Mouse (Mus musculus) neural tube, embryonic 11.5 days (tissue): ENCODE data around the gene Rps11. TPM values are rescaled to one million over a fixed set of nuclear protein-coding genes. Genes with fewer than 3 reads are reported as not detected.

Experiments used
- ATAC-seq: fragments of 200-750 bp; cut with Nextera tagmentation; 2 replicates; pipeline ENCODE4 v1.8.0; 2017; ENCODE audit warnings: moderate number of reproducible peaks, mild to moderate bottlenecking, moderate TSS enrichment, moderate library complexity; ENCODE audit not compliant: insufficient read depth, low FRiP score, low TSS enrichment
- DNase-seq: peaks from one replicate; pipeline ENCODE4 v3.0.0-alpha.2; 2015; ENCODE audit warnings: low spot score
- H3K27ac ChIP-seq: fragments of 300-500 bp; sonication (generic); 2 replicates; pipeline ENCODE4 v1.5.1; 2014; ENCODE audit warnings: low read depth, mild to moderate bottlenecking, low read length
- H3K27me3 ChIP-seq: fragments of 300-500 bp; sonication (generic); 2 replicates; pipeline ENCODE4 v1.6.1; 2014; ENCODE audit warnings: mild to moderate bottlenecking, low read length, mixed read lengths; ENCODE audit not compliant: control insufficient read depth, insufficient read depth
- H3K36me3 ChIP-seq: fragments of 300-500 bp; sonication (generic); 2 replicates; pipeline ENCODE4 v1.6.1; 2014; ENCODE audit warnings: mild to moderate bottlenecking, low read length, moderate library complexity, mixed read lengths; ENCODE audit not compliant: control insufficient read depth, insufficient read depth
- H3K4me1 ChIP-seq: fragments of 300-500 bp; sonication (generic); 2 replicates; pipeline ENCODE4 v1.6.1; 2014; ENCODE audit warnings: low read length, mixed read lengths; ENCODE audit not compliant: control insufficient read depth, insufficient read depth
- H3K4me2 ChIP-seq: fragments of 300-500 bp; sonication (generic); 2 replicates; pipeline ENCODE4 v1.6.1; 2014; ENCODE audit warnings: low read depth, mild to moderate bottlenecking, moderate library complexity
- H3K4me3 ChIP-seq: fragments of 300-500 bp; sonication (generic); 2 replicates; pipeline ENCODE4 v1.5.1; 2014; ENCODE audit warnings: low read depth, low read length
- H3K9ac ChIP-seq: fragments of 300-500 bp; sonication (generic); 2 replicates; pipeline ENCODE4 v1.6.1; 2014; ENCODE audit warnings: mild to moderate bottlenecking, low read length
- H3K9me3 ChIP-seq: fragments of 300-500 bp; sonication (generic); 2 replicates; pipeline ENCODE4 v1.6.1; 2016; ENCODE audit warnings: low read length; ENCODE audit not compliant: control insufficient read depth
- WGBS: fragments of 180-500 bp; shearing (Covaris S2); extraction: QIAGEN DNeasy Blood & Tissue Kit; methylation state at CpG from one replicate; pipeline ENCODE4 v1.1.7; 2014; 5-methylcytosine and 5-hydroxymethylcytosine counted together
- polyA plus RNA-seq: library from polyadenylated mRNA; unstranded; fragments of >200 nt; fragmentation: Nextera tagmentation; extraction: Ambion mirVana; gene quantifications from 2 replicates; pipeline ENCODE4 v1.2.1, GENCODE M21; 2014

The Rps11 gene
- polyA plus RNA-seq, 1 experiment from 2014 or later, result 1,454 TPM

GRCm38 (mm10) chr7:45082401-45083299 lies 41.6 kb downstream of the Rps11 start:
- peak; percentile 41 for DNase-seq
- H3K4me3 ChIP-seq, result no peak overlapping the region
- no peaks in the 10 kb centered on the region for H3K27me3 ChIP-seq
- peak overlapping the region; percentile 14; the same call in 1 of the 2 replicates for H3K27ac ChIP-seq
- no peak for ATAC-seq
- H3K36me3 ChIP-seq, result peaks cover 16% of the 10 kb centered on the region
- H3K4me1 ChIP-seq, result no peaks in the 10 kb centered on the region
- WGBS, result 60% methylated on average over 25 of the region's 25 CpGs
- H3K9ac ChIP-seq, result no peak overlapping the region; the same call in 1 of the 2 replicates
- no peak overlapping the region; the same call in 1 of the 2 replicates for H3K4me2 ChIP-seq
- H3K9me3 ChIP-seq, result no peaks in the 10 kb centered on the region

GRCm38 (mm10) chr7:45081016-45081415 lies 43.2 kb downstream of the Rps11 start:
- Histone ChIP-seq H3K4me3 (no peak overlapping the region), H3K27ac (no peak overlapping the region), H3K4me2 (no peak overlapping the region), H3K36me3 (peaks cover 10% of the 10 kb centered on the region; the same call in 1 of the 2 replicates), H3K27me3 (no peaks in the 10 kb centered on the region), H3K9ac (no peak overlapping the region), H3K9me3 (no peaks in the 10 kb centered on the region), H3K4me1 (no peaks in the 10 kb centered on the region)
- 51% methylated on average over 5 of the region's 5 CpGs for WGBS
- ATAC-seq (no peak), DNase-seq (no peak)

GRCm38 (mm10) chr7:45079856-45080255 lies 44.4 kb downstream of the Rps11 start:
- peaks cover 8% of the 10 kb centered on the region; the same call in 1 of the 2 replicates for H3K36me3 ChIP-seq
- no peak overlapping the region for H3K4me3 ChIP-seq
- H3K9ac ChIP-seq, result no peak overlapping the region
- no peaks in the 10 kb centered on the region for H3K9me3 ChIP-seq
- ATAC-seq (peak; percentile 18; the same call in 1 of the 2 replicates), DNase-seq (peak; percentile 92)
- no peaks in the 10 kb centered on the region for H3K27me3 ChIP-seq
- H3K27ac ChIP-seq, result no peak overlapping the region
- H3K4me1 ChIP-seq, result no peaks in the 10 kb centered on the region
- H3K4me2 ChIP-seq, result no peak overlapping the region
- 2% methylated on average over 10 of the region's 10 CpGs for WGBS

- DNase-seq (peak; percentile 83), ATAC-seq (no peak)
- Histone ChIP-seq H3K27ac (no peak overlapping the region), H3K36me3 (peaks cover 8% of the 10 kb centered on the region; the same call in 1 of the 2 replicates), H3K4me1 (no peaks in the 10 kb centered on the region), H3K9me3 (no peaks in the 10 kb centered on the region), H3K4me2 (no peak overlapping the region), H3K27me3 (no peaks in the 10 kb centered on the region), H3K9ac (no peak overlapping the region), H3K4me3 (no peak overlapping the region)
- 35% methylated on average over 9 of the region's 9 CpGs for WGBS
Measured at GRCm38 (mm10) chr7:45078513-45078912, 45.7 kb downstream of the Rps11 start.

- ATAC-seq, result no peak
- Histone ChIP-seq H3K27ac (no peak overlapping the region), H3K36me3 (peaks cover 5% of the 10 kb centered on the region; the same call in 1 of the 2 replicates), H3K4me2 (no peak overlapping the region), H3K4me1 (no peaks in the 10 kb centered on the region), H3K27me3 (no peaks in the 10 kb centered on the region), H3K4me3 (no peak overlapping the region), H3K9me3 (no peaks in the 10 kb centered on the region), H3K9ac (no peak overlapping the region)
- DNase-seq, result no peak
- WGBS, result 95% methylated on average over 2 of the region's 2 CpGs
Measured at GRCm38 (mm10) chr7:45077829-45078228, 46.4 kb downstream of the Rps11 start.

GRCm38 (mm10) chr7:45077322-45077721 lies 46.9 kb downstream of the Rps11 start:
- Histone ChIP-seq H3K4me3 (no peak overlapping the region), H3K9me3 (no peaks in the 10 kb centered on the region), H3K27ac (no peak overlapping the region), H3K36me3 (no peaks in the 10 kb centered on the region; the same call in 1 of the 2 replicates), H3K9ac (no peak overlapping the region), H3K4me2 (no peak overlapping the region), H3K4me1 (no peaks in the 10 kb centered on the region), H3K27me3 (no peaks in the 10 kb centered on the region)
- ATAC-seq (no peak), DNase-seq (no peak)
- 86% methylated on average over 14 of the region's 14 CpGs for WGBS

GRCm38 (mm10) chr7:45076501-45076900 lies 47.7 kb downstream of the Rps11 start:
- no peaks in the 10 kb centered on the region; the same call in 1 of the 2 replicates for H3K36me3 ChIP-seq
- no peak for ATAC-seq
- H3K9me3 ChIP-seq, result no peaks in the 10 kb centered on the region
- no peak overlapping the region for H3K27ac ChIP-seq
- 91% methylated on average over 30 of the region's 30 CpGs for WGBS
- no peaks in the 10 kb centered on the region for H3K4me1 ChIP-seq
- no peaks in the 10 kb centered on the region for H3K27me3 ChIP-seq
- no peak for DNase-seq
- no peak overlapping the region for H3K4me3 ChIP-seq
- H3K9ac ChIP-seq, result no peak overlapping the region
- no peak overlapping the region for H3K4me2 ChIP-seq

- ATAC-seq, result no peak
- no peaks in the 10 kb centered on the region; the same call in 1 of the 2 replicates for H3K36me3 ChIP-seq
- no peak overlapping the region for H3K9ac ChIP-seq
- no peaks in the 10 kb centered on the region for H3K9me3 ChIP-seq
- H3K27ac ChIP-seq, result no peak overlapping the region
- no peaks in the 10 kb centered on the region for H3K4me1 ChIP-seq
- no peak overlapping the region for H3K4me3 ChIP-seq
- no peak for DNase-seq
- H3K4me2 ChIP-seq, result no peak overlapping the region
- no peaks in the 10 kb centered on the region for H3K27me3 ChIP-seq
- 93% methylated on average over 4 of the region's 4 CpGs for WGBS
Measured at GRCm38 (mm10) chr7:45075405-45075804, 48.8 kb downstream of the Rps11 start.

- Histone ChIP-seq H3K4me1 (no peaks in the 10 kb centered on the region), H3K27ac (no peak overlapping the region), H3K9me3 (no peaks in the 10 kb centered on the region), H3K36me3 (no peaks in the 10 kb centered on the region; the same call in 1 of the 2 replicates), H3K4me3 (no peak overlapping the region), H3K9ac (no peak overlapping the region), H3K27me3 (no peaks in the 10 kb centered on the region), H3K4me2 (no peak overlapping the region)
- WGBS, result 88% methylated on average over 12 of the region's 12 CpGs
- ATAC-seq (no peak), DNase-seq (no peak)
Measured at GRCm38 (mm10) chr7:45073949-45074348, 50.3 kb downstream of the Rps11 start.
